Mouse (Mus musculus) heart, postnatal 0 days (tissue): ENCODE measurements around the gene Olfr750. TPM values are rescaled to one million over a fixed set of nuclear protein-coding genes. Genes with fewer than 3 reads are reported as not detected.

Source experiments
- ATAC-seq: fragments of 200-750 bp; cut with Nextera tagmentation; 2 replicates; pipeline ENCODE4 v1.8.0; 2017; ENCODE audit warnings: low read depth, moderate number of reproducible peaks, moderate library complexity; ENCODE audit not compliant: insufficient read depth
- DNase-seq: peaks from one replicate; pipeline ENCODE4 v3.0.0-alpha.2; 2016; ENCODE audit warnings: low spot score
- H3K27ac ChIP-seq: fragments of 300-500 bp; sonication (generic); 2 replicates; pipeline ENCODE4 v1.5.1; 2014; ENCODE audit warnings: low read depth, mild to moderate bottlenecking
- H3K27me3 ChIP-seq: fragments of 300-500 bp; sonication (generic); 2 replicates; pipeline ENCODE4 v1.6.1; 2014; ENCODE audit warnings: low read length, mixed read lengths; ENCODE audit not compliant: control insufficient read depth, insufficient read depth
- H3K36me3 ChIP-seq: fragments of 300-500 bp; sonication (generic); replicated peaks from 2 replicates; pipeline ENCODE4 v1.6.1; 2014; ENCODE audit warnings: low read length, mixed read lengths; ENCODE audit not compliant: control insufficient read depth, insufficient read depth
- H3K4me1 ChIP-seq: fragments of 300-500 bp; sonication (generic); 2 replicates; pipeline ENCODE4 v1.6.1; 2014; ENCODE audit warnings: antibody characterized with exemption; ENCODE audit not compliant: control insufficient read depth, insufficient read depth
- H3K4me2 ChIP-seq: fragments of 300-500 bp; sonication (generic); 2 replicates; pipeline ENCODE4 v1.6.1; 2014; ENCODE audit warnings: low read depth, mild to moderate bottlenecking, low read length, moderate library complexity
- H3K4me3 ChIP-seq: fragments of 300-500 bp; sonication (generic); 2 replicates; pipeline ENCODE4 v1.5.1; 2014; ENCODE audit warnings: low read depth, low read length
- H3K9ac ChIP-seq: fragments of 300-500 bp; sonication (generic); replicated peaks from 2 replicates; pipeline ENCODE4 v1.6.1; 2014; ENCODE audit warnings: low read depth, low read length, mixed read lengths
- H3K9me3 ChIP-seq: fragments of 300-500 bp; sonication (generic); replicated peaks from 2 replicates; pipeline ENCODE4 v1.6.1; 2016; ENCODE audit warnings: low read length; ENCODE audit not compliant: control insufficient read depth
- CTCF ChIP-seq: IDR thresholded peaks from 2 replicates; pipeline ENCODE4 v1.5.1; 2016; ENCODE audit warnings: antibody characterized with exemption, control low read depth, low read depth
- EP300 ChIP-seq: IDR thresholded peaks from 2 replicates; pipeline ENCODE4 v1.6.1; 2016; ENCODE audit warnings: antibody characterized with exemption, low read depth
- WGBS: fragments of 180-500 bp; shearing (Covaris S2); extraction: QIAGEN DNeasy Blood & Tissue Kit; methylation state at CpG from one replicate; pipeline ENCODE4 v1.1.7; 2014; 5-methylcytosine and 5-hydroxymethylcytosine counted together
- polyA plus RNA-seq: library from polyadenylated mRNA; unstranded; fragments of >200 nt; fragmentation: Nextera tagmentation; extraction: Ambion mirVana; gene quantifications from 2 replicates; pipeline ENCODE4 v1.2.1, GENCODE M21; 2015
- total RNA-seq: library from RNA; depleted of rRNA; stranded (reverse); fragments of >200 nt; gene quantifications from 2 replicates; pipeline ENCODE4 v1.2.3, GENCODE M21; 2014; ENCODE audit warnings: low replicate concordance

Olfr750 gene
- total and polyA plus RNA-seq, 2 experiments from 2014 or later, result not detected

GRCm38 (mm10) chr14:51090077-51090781 is 16.0 kb upstream of the Olfr750 start:
- under 1% methylated on average over 27 of the region's 27 CpGs for WGBS
- Histone ChIP-seq H3K4me3 (peak overlapping the region; percentile 80), H3K9me3 (no peaks in the 10 kb centered on the region), H3K4me1 (no peaks in the 10 kb centered on the region), H3K27me3 (no peaks in the 10 kb centered on the region), H3K36me3 (no peaks in the 10 kb centered on the region), H3K27ac (peak overlapping the region; percentile 87), H3K9ac (peak overlapping the region; percentile 62), H3K4me2 (peak overlapping the region; percentile 83)
- no peak; the same call in 1 of the 2 replicates for TF ChIP-seq EP300
- no peak for TF ChIP-seq CTCF
- DNase-seq, result peak; percentile 69
- ATAC-seq, result peak; percentile 45

GRCm38 (mm10) chr14:51089674-51090076 is 15.4 kb upstream of the Olfr750 start:
- peak overlapping the region; percentile 62 for H3K9ac ChIP-seq
- peak overlapping the region; percentile 87 for H3K27ac ChIP-seq
- H3K9me3 ChIP-seq, result no peaks in the 10 kb centered on the region
- no peak for TF ChIP-seq CTCF
- 0 out of 2 replicates have a peak, but pooled peaks have one; percentile 21 for TF ChIP-seq EP300
- H3K27me3 ChIP-seq, result no peaks in the 10 kb centered on the region
- under 1% methylated on average over 15 of the region's 15 CpGs for WGBS
- no peaks in the 10 kb centered on the region for H3K4me1 ChIP-seq
- no peaks in the 10 kb centered on the region for H3K36me3 ChIP-seq
- H3K4me3 ChIP-seq, result peak overlapping the region; percentile 80
- ATAC-seq, result peak; percentile 18
- H3K4me2 ChIP-seq, result peak overlapping the region; percentile 83
- DNase-seq, result peak; percentile 13

- Histone ChIP-seq H3K4me3 (peak overlapping the region; percentile 80), H3K4me1 (no peaks in the 10 kb centered on the region), H3K9ac (peak overlapping the region; percentile 62), H3K27ac (peak overlapping the region; percentile 87), H3K36me3 (no peaks in the 10 kb centered on the region), H3K4me2 (peak overlapping the region; percentile 83), H3K27me3 (no peaks in the 10 kb centered on the region), H3K9me3 (no peaks in the 10 kb centered on the region)
- DNase-seq (peak; percentile 90), ATAC-seq (peak; percentile 87)
- TF ChIP-seq EP300 (0 out of 2 replicates have a peak, but pooled peaks have one; percentile 10), CTCF (no peak)
- WGBS, result under 1% methylated on average over 34 of the region's 34 CpGs
These were observed 14.9 kb upstream of the Olfr750 start for GRCm38 (mm10) chr14:51088970-51089673.

GRCm38 (mm10) chr14:51088166-51088969 is 14.1 kb upstream of the Olfr750 start:
- Histone ChIP-seq H3K36me3 (no peaks in the 10 kb centered on the region), H3K4me2 (peak overlapping the region; percentile 83), H3K27ac (peak overlapping the region; percentile 87), H3K9me3 (no peaks in the 10 kb centered on the region), H3K27me3 (no peaks in the 10 kb centered on the region), H3K4me3 (peak overlapping the region; percentile 80), H3K9ac (peak overlapping the region; percentile 62), H3K4me1 (no peaks in the 10 kb centered on the region)
- WGBS, result 1% methylated on average over 23 of the region's 23 CpGs
- DNase-seq, result peak; percentile 30
- TF ChIP-seq CTCF (no peak), EP300 (no peak)
- ATAC-seq, result no peak

DNA sequence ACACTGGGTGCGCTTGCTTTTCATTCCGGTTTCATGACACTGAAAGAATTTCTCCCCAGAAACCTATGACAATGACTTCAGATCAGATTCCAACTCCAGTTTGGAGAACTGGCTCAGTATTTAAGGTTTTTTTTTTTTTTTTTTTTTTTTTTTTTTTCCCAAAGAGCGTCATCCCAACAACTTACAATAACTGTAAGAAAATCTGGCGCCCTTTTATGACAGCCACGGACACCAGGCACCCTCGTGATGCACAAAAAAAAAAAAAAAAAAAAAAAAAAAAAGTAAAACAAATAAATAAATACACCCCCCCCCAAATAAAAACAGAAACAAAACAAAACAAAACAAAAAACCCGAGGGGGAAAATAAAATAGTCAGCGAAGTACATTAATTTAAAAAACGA is 13.5 kb upstream of the Olfr750 start:
- DNase-seq (no peak), ATAC-seq (no peak)
- Histone ChIP-seq H3K9me3 (no peaks in the 10 kb centered on the region), H3K9ac (0 out of 2 replicates have a peak overlapping the region, but pooled peaks have one; percentile 62), H3K4me2 (peak overlapping the region; percentile 83), H3K4me1 (peaks cover under 1% of the 10 kb centered on the region; the same call in 1 of the 2 replicates), H3K36me3 (no peaks in the 10 kb centered on the region), H3K4me3 (peak overlapping the region; percentile 80), H3K27me3 (no peaks in the 10 kb centered on the region), H3K27ac (peak overlapping the region; percentile 87)
- TF ChIP-seq EP300 (no peak), CTCF (no peak)
- WGBS, result 19% methylated on average over 9 of the region's 9 CpGs
